Mouse (Mus musculus): ENCODE results near the gene Syngap1. TPM values are rescaled to one million over a fixed set of nuclear protein-coding genes. Genes with fewer than 3 reads are reported as not detected.
A peak's percentile ranks its signal among the peaks of the same experiment; 100 is the strongest.

Gene Syngap1
- polyA plus RNA-seq, 1 experiment from 2014 or later = 1.8 TPM

GRCm38 (mm10) chr17:27017564-27018499 is 76.8 kb downstream of the Syngap1 start:
- H3K4me2 ChIP-seq = peak overlapping the region; percentile 73
- H3K27ac ChIP-seq (ENCODE audit: low read depth) = peak overlapping the region; percentile 37; the same call in 1 of the 2 replicates
- H3K27me3 ChIP-seq (ENCODE audit: insufficient read depth, low read length) = no peaks in the 10 kb centered on the region
- H3K36me3 ChIP-seq (ENCODE audit: insufficient read depth) = peaks cover 32% of the 10 kb centered on the region
- ATAC-seq (ENCODE audit: insufficient read depth) (peak; percentile 57), DNase-seq (peak; percentile 97)
- H3K9ac ChIP-seq = peak overlapping the region; percentile 53
- WGBS = 8% methylated on average over 34 of the region's 34 CpGs
- no peak for TF ChIP-seq CTCF (IDR thresholded peaks at IDR 0.05; ENCODE audit: low read depth)
- H3K9me3 ChIP-seq (ENCODE audit: low read depth, low read length) = no peaks in the 10 kb centered on the region
- H3K4me3 ChIP-seq (ENCODE audit: low read depth, low read length) = peak overlapping the region; percentile 49
- no peaks in the 10 kb centered on the region for H3K4me1 ChIP-seq (ENCODE audit: insufficient read depth)

GRCm38 (mm10) chr17:27018555-27019196 is 77.6 kb downstream of the Syngap1 start:
- Histone ChIP-seq H3K9ac (peak overlapping the region; percentile 53), H3K9me3 (ENCODE audit: low read depth, low read length) (no peaks in the 10 kb centered on the region), H3K27ac (ENCODE audit: low read depth) (no peak overlapping the region), H3K4me3 (ENCODE audit: low read depth, low read length) (peak overlapping the region; percentile 49), H3K36me3 (ENCODE audit: insufficient read depth) (peaks cover 38% of the 10 kb centered on the region), H3K4me1 (ENCODE audit: insufficient read depth) (no peaks in the 10 kb centered on the region), H3K27me3 (ENCODE audit: insufficient read depth, low read length) (no peaks in the 10 kb centered on the region), H3K4me2 (peak overlapping the region; percentile 73)
- no peak for ATAC-seq (ENCODE audit: insufficient read depth)
- WGBS = 29% methylated on average over 12 of the region's 12 CpGs
- DNase-seq = no peak
- no peak for TF ChIP-seq CTCF (IDR thresholded peaks at IDR 0.05; ENCODE audit: low read depth)

- no peak overlapping the region for H3K9ac ChIP-seq
- no peak overlapping the region for H3K4me2 ChIP-seq
- no peak for TF ChIP-seq CTCF (IDR thresholded peaks at IDR 0.05; ENCODE audit: low read depth)
- no peak overlapping the region for H3K27ac ChIP-seq (ENCODE audit: low read depth)
- H3K4me3 ChIP-seq (ENCODE audit: low read depth, low read length) = no peak overlapping the region
- H3K36me3 ChIP-seq (ENCODE audit: insufficient read depth) = peaks cover 56% of the 10 kb centered on the region
- 87% methylated on average over 14 of the region's 14 CpGs for WGBS
- H3K27me3 ChIP-seq (ENCODE audit: insufficient read depth, low read length) = no peaks in the 10 kb centered on the region
- H3K4me1 ChIP-seq (ENCODE audit: insufficient read depth) = no peaks in the 10 kb centered on the region
- ATAC-seq (ENCODE audit: insufficient read depth) = no peak
- no peak for DNase-seq
- H3K9me3 ChIP-seq (ENCODE audit: low read depth, low read length) = no peaks in the 10 kb centered on the region
These were observed 80.0 kb downstream of the Syngap1 start for GRCm38 (mm10) chr17:27021076-27021475.

GRCm38 (mm10) chr17:27021736-27022135 is 80.7 kb downstream of the Syngap1 start:
- 81% methylated on average over 9 of the region's 9 CpGs for WGBS
- no peak overlapping the region for H3K27ac ChIP-seq (ENCODE audit: low read depth)
- no peak overlapping the region for H3K4me3 ChIP-seq (ENCODE audit: low read depth, low read length)
- no peaks in the 10 kb centered on the region for H3K27me3 ChIP-seq (ENCODE audit: insufficient read depth, low read length)
- DNase-seq (no peak), ATAC-seq (ENCODE audit: insufficient read depth) (no peak)
- no peak overlapping the region for H3K9ac ChIP-seq
- H3K4me2 ChIP-seq = no peak overlapping the region
- peaks cover 60% of the 10 kb centered on the region for H3K36me3 ChIP-seq (ENCODE audit: insufficient read depth)
- TF ChIP-seq CTCF (IDR thresholded peaks at IDR 0.05; ENCODE audit: low read depth) = no peak
- no peaks in the 10 kb centered on the region for H3K4me1 ChIP-seq (ENCODE audit: insufficient read depth)
- H3K9me3 ChIP-seq (ENCODE audit: low read depth, low read length) = no peaks in the 10 kb centered on the region

Small RNA genes lying within 50 kb of the gene (microRNA-seq; reads per million reads assigned to microRNA genes)
- not detected for gene Gm27775 (ENCODE audit: borderline number of aligned reads)
- not detected for gene Mir3083 (ENCODE audit: borderline number of aligned reads)
- gene Mir6968 (ENCODE audit: borderline number of aligned reads) = 1.2 reads per million

Other genes starting within 250 kb of the Syngap1 start
- 5.6 and 6.3 TPM in 2 replicates for gene Crebrf, start 225.6 kb upstream of the Syngap1 start, polyA plus RNA-seq (2014; fragmentation: Nextera tagmentation; extraction: Ambion mirVana)
- 49.7 and 51.3 TPM in 2 replicates for gene Bnip1, start 160.2 kb upstream of the Syngap1 start, polyA plus RNA-seq (2014; fragmentation: Nextera tagmentation; extraction: Ambion mirVana)
- 0.24 and 1.6 TPM in 2 replicates for gene Nkx2-5, start 96.2 kb upstream of the Syngap1 start, polyA plus RNA-seq (2014; fragmentation: Nextera tagmentation; extraction: Ambion mirVana)
- 6.3 and 9.6 TPM in 2 replicates for gene Kifc5b, start 24.2 kb upstream of the Syngap1 start, polyA plus RNA-seq (2014; fragmentation: Nextera tagmentation; extraction: Ambion mirVana)
- 5.1 and 7.5 TPM in 2 replicates for gene Phf1, start 8.2 kb upstream of the Syngap1 start, polyA plus RNA-seq (2014; fragmentation: Nextera tagmentation; extraction: Ambion mirVana)
- 163 TPM in 2 replicates for gene Cuta, start 1.7 kb upstream of the Syngap1 start, polyA plus RNA-seq (2014; fragmentation: Nextera tagmentation; extraction: Ambion mirVana)
- 13.3 TPM in 2 replicates for gene Zbtb9, start 31.9 kb downstream of the Syngap1 start, polyA plus RNA-seq (2014; fragmentation: Nextera tagmentation; extraction: Ambion mirVana)
- 12.0 and 13.8 TPM in 2 replicates for gene Bak1, start 87.8 kb downstream of the Syngap1 start, polyA plus RNA-seq (2014; fragmentation: Nextera tagmentation; extraction: Ambion mirVana)
- gene Itpr3, start 116.1 kb downstream of the Syngap1 start, polyA plus RNA-seq (2014; fragmentation: Nextera tagmentation; extraction: Ambion mirVana) = 5.1 and 5.8 TPM in 2 replicates
- gene Uqcc2, start 192.7 kb downstream of the Syngap1 start, polyA plus RNA-seq (2014; fragmentation: Nextera tagmentation; extraction: Ambion mirVana) = 309 and 315 TPM in 2 replicates
- 0.08 TPM in 1 of 2 replicates, not detected in the other for gene Ip6k3, start 226.5 kb downstream of the Syngap1 start, polyA plus RNA-seq (2014; fragmentation: Nextera tagmentation; extraction: Ambion mirVana)